Mouse (Mus musculus): ENCODE results near the gene Arsb. TPM values are rescaled to one million over a fixed set of nuclear protein-coding genes. Genes with fewer than 3 reads are reported as not detected.

Gene Arsb
- polyA plus RNA-seq, 1 experiment: 42.1 TPM

DNA sequence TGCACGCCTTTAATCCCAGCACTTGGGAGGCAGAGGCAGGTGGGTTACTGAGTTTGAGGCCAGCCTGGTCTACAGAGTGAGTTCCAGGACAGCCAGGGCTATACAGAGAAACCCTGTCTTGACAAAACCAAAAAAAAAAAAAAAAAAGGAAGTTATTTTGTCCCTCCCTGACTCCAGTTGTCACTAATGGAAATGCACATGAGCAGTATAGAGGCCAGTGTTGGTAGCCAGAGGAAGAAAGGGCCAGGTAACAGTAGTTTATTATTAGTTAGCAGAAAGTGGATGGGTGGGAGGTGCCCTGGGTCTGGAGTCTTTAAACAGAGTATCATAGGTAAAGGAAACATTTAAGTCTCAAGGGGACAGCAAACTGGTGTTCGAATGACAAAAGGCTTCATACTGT, 44.7 kb downstream of the Arsb start:
- Histone ChIP-seq H3K4me3 (ENCODE audit: insufficient read depth, low read length) (no peak overlapping the region), H3K4me1 (ENCODE audit: control insufficient read depth, insufficient read depth, low read length) (no peaks in the 10 kb centered on the region), H3K27ac (ENCODE audit: insufficient read depth, low read length) (no peak overlapping the region)
- TF ChIP-seq POLR2A (IDR thresholded peaks at IDR 0.05; ENCODE audit: low read depth, low read length) (no peak), CTCF (IDR thresholded peaks at IDR 0.05; ENCODE audit: borderline replicate concordance, insufficient read depth, low read length) (no peak)

DNA sequence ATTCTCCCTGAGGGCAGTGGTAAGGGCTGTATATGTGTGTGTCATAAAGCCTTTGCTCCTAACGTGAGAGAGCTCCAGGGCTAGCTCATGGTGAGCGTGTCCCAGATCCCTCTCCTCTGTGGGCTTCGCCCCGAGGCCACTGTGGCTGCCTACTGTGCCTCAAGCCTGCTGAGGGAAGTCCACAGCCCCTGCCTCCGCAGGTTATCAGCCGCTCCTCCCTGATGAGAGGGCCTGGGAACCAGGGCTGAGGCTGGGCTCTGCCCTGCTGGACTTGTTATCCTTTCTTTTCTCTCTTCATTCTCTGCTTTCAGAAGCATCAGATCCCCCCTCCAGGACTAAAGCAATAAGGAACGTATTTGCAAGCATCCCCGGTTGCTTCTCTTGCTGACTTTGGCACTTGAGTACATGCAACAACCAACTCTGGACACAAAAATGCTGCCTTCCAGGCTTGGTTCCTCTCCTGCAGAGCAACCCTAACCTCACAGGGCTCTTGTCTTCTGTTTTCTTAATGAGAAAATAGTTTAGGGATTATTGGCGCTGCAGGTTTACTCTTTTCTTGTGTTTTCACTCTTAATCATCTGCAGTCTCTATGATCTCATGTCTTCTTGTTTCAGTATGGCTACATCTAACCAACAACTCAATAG, 45.4 kb downstream of the Arsb start:
- peaks cover 2% of the 10 kb centered on the region; the same call in 1 of the 2 replicates for H3K4me1 ChIP-seq (ENCODE audit: control insufficient read depth, insufficient read depth, low read length)
- TF ChIP-seq POLR2A (IDR thresholded peaks at IDR 0.05; ENCODE audit: low read depth, low read length) (no peak), CTCF (IDR thresholded peaks at IDR 0.05; ENCODE audit: borderline replicate concordance, insufficient read depth, low read length) (no peak)
- H3K27ac ChIP-seq (ENCODE audit: insufficient read depth, low read length): no peak overlapping the region

DNA sequence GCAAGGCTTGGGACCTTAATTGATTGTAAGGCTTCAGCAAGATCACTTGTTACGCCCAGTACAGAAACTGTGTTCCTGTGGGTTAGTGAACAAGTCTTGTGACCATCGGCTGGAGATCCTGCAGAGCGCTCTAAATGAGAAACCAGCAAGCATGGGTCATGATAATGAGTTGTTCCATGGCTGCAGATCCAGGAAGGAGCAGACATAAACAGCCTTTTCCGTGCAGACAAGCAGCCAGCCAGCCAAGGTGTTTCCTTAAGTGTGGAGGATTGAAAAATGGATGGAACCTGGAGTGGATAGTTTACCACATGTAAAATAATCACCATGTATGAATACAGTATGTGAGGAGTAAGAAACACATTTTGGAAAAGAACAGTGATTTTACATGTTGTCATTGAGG, 48.7 kb downstream of the Arsb start:
- peaks cover 6% of the 10 kb centered on the region; the same call in 1 of the 2 replicates for H3K4me1 ChIP-seq (ENCODE audit: control insufficient read depth, insufficient read depth, low read length)
- no peak for TF ChIP-seq POLR2A (IDR thresholded peaks at IDR 0.05; ENCODE audit: low read depth, low read length)
- TF ChIP-seq CTCF (IDR thresholded peaks at IDR 0.05; ENCODE audit: borderline replicate concordance, insufficient read depth, low read length): no peak
- no peak overlapping the region for H3K4me3 ChIP-seq (ENCODE audit: insufficient read depth, low read length)
- no peak overlapping the region for H3K27ac ChIP-seq (ENCODE audit: insufficient read depth, low read length)

More for the DNA sequence above, 45.4 kb downstream of the Arsb start:
- H3K4me3 ChIP-seq (ENCODE audit: insufficient read depth, low read length): no peak overlapping the region

DNA sequence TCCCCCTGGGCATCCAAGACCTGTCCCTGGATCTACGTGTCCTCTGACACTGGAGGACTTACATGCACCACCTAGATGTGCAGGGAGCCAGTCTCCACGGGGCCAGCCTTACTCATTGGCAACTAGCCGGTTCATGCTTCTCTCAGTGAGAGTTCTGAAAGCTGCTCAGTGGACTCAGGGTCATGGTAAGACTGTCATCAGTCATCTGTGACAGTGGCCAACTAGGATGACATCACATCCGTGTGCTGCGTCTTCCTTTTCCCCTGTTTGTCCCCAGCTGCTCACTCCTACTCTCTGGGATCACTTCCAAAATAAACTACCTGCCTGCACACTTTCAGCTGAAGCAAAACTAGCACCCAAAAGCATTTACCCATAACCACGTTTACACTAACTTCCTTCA, 50.6 kb downstream of the Arsb start:
- TF ChIP-seq CTCF (IDR thresholded peaks at IDR 0.05; ENCODE audit: borderline replicate concordance, insufficient read depth, low read length) (no peak), POLR2A (IDR thresholded peaks at IDR 0.05; ENCODE audit: low read depth, low read length) (no peak)
- H3K27ac ChIP-seq (ENCODE audit: insufficient read depth, low read length): no peak overlapping the region
- H3K4me1 ChIP-seq (ENCODE audit: control insufficient read depth, insufficient read depth, low read length): peaks cover 6% of the 10 kb centered on the region; the same call in 1 of the 2 replicates
- H3K4me3 ChIP-seq (ENCODE audit: insufficient read depth, low read length): no peak overlapping the region

DNA sequence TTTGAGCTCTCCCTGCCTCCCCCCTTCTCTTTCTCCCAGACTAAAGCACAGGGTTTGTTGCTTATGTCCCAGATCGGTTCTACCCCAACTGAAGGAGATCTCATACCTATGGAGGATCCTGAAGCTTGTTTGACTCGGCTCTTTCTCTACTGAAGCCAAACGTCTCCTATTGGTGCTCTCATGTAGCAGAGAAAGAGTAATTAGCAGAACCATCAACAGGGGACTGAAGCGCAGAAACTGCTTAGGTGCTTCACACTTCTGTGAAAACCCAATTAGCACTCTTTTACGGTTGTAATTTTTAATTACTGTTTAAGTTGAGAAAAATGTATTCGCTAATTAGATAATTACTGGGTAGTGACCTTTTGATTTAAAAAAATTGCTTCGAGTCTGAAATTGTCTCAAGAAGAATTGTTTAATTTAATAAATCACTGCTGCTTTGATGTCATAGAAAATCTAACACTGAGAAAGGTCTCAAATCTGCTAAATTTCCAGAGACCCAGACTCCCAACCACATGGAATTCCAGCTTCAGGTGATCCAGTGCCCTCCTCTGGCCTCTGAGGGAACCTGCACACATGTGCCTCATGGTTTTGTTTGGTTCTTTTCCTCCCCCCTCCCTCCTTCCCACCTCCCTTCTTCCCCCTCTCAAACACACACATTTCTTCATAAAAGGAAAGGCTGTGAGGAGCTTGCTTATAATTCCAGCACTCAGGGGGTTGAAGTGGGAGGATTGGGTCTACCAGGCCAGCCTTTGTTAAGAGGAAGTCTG, 54.5 kb downstream of the Arsb start:
- Histone ChIP-seq H3K27ac (ENCODE audit: insufficient read depth, low read length) (no peak overlapping the region), H3K4me1 (ENCODE audit: control insufficient read depth, insufficient read depth, low read length) (peaks cover 6% of the 10 kb centered on the region; the same call in 1 of the 2 replicates), H3K4me3 (ENCODE audit: insufficient read depth, low read length) (no peak overlapping the region)
- TF ChIP-seq POLR2A (IDR thresholded peaks at IDR 0.05; ENCODE audit: low read depth, low read length) (no peak), CTCF (IDR thresholded peaks at IDR 0.05; ENCODE audit: borderline replicate concordance, insufficient read depth, low read length) (no peak)

DNA sequence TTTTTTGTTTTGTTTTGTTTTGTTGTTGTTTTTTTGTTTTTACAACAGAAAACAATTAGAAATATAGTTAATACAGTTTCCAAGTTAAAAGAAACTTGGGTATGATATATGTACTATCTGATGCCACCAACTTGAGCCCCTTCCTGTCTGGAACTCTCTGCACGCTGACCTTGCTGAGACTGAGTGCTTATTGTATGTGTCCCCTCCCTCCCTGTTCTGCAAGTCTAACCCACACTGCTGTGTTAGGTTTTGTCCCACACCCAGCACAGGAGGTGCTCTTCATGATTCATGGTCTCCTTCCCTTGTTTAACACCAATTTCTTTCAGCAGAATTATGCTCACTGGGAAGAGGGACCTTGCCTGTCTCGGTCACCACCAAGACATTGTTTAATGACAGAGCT, 56.3 kb downstream of the Arsb start:
- H3K4me3 ChIP-seq (ENCODE audit: insufficient read depth, low read length): no peak overlapping the region
- TF ChIP-seq CTCF (IDR thresholded peaks at IDR 0.05; ENCODE audit: borderline replicate concordance, insufficient read depth, low read length): no peak
- no peak for TF ChIP-seq POLR2A (IDR thresholded peaks at IDR 0.05; ENCODE audit: low read depth, low read length)
- H3K4me1 ChIP-seq (ENCODE audit: control insufficient read depth, insufficient read depth, low read length): no peaks in the 10 kb centered on the region
- no peak overlapping the region for H3K27ac ChIP-seq (ENCODE audit: insufficient read depth, low read length)

DNA sequence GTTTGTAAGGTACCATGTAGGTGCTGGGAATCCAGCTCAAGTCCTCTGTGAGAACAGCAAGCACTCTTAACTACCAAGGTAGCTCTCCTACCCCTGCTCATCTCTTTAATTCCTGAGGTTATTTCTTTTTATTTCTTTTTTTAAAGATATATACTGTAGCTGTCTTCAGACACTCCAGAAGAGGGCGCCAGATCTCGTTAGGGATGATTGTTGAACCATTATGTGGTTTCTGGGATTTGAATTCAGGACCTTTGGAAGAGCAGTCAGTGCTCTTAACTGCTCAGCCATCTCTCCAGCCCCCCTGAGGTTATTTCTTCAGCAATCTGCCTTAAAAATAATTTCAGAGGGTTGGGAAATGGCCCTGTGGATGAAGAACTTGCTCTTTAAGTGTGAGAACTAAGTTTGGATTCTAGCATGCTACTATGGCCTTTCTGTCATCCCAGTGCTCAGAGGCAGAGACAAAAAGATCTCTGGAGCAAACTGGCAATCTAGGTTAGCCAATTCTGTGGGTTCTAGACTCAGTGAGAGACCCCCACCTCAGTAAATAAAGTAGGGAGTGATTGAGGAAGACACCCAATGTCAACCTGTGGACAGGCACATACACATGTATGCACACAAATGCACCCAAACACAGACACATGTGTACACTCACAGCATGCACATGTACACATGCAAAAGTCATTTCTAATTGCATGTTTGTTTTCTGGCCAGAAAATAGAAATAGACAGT, 58.3 kb downstream of the Arsb start:
- TF ChIP-seq CTCF (IDR thresholded peaks at IDR 0.05; ENCODE audit: borderline replicate concordance, insufficient read depth, low read length) (no peak), POLR2A (IDR thresholded peaks at IDR 0.05; ENCODE audit: low read depth, low read length) (no peak)
- no peak overlapping the region for H3K27ac ChIP-seq (ENCODE audit: insufficient read depth, low read length)
- H3K4me1 ChIP-seq (ENCODE audit: control insufficient read depth, insufficient read depth, low read length): no peaks in the 10 kb centered on the region
- no peak overlapping the region for H3K4me3 ChIP-seq (ENCODE audit: insufficient read depth, low read length)

DNA sequence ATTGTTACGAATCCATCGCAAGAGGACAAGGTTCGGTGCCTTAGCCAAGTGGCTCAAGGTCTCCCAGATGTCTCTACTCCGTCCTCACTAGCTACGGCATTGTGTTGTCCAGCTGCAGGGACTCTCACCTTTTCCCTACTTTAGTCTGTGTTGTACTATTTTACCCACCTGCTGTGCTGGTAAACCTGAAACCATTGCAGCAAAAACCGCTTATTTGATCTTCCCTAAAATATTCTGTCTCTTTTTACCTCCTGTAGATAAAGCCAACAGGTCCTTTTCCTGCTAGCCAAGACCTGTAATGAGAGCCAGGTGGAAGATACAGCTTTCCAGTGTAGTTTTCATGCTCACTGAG, 58.8 kb downstream of the Arsb start:
- Histone ChIP-seq H3K27ac (ENCODE audit: insufficient read depth, low read length) (no peak overlapping the region), H3K4me3 (ENCODE audit: insufficient read depth, low read length) (no peak overlapping the region), H3K4me1 (ENCODE audit: control insufficient read depth, insufficient read depth, low read length) (no peaks in the 10 kb centered on the region)
- TF ChIP-seq POLR2A (IDR thresholded peaks at IDR 0.05; ENCODE audit: low read depth, low read length): no peak
- no peak for TF ChIP-seq CTCF (IDR thresholded peaks at IDR 0.05; ENCODE audit: borderline replicate concordance, insufficient read depth, low read length)

DNA sequence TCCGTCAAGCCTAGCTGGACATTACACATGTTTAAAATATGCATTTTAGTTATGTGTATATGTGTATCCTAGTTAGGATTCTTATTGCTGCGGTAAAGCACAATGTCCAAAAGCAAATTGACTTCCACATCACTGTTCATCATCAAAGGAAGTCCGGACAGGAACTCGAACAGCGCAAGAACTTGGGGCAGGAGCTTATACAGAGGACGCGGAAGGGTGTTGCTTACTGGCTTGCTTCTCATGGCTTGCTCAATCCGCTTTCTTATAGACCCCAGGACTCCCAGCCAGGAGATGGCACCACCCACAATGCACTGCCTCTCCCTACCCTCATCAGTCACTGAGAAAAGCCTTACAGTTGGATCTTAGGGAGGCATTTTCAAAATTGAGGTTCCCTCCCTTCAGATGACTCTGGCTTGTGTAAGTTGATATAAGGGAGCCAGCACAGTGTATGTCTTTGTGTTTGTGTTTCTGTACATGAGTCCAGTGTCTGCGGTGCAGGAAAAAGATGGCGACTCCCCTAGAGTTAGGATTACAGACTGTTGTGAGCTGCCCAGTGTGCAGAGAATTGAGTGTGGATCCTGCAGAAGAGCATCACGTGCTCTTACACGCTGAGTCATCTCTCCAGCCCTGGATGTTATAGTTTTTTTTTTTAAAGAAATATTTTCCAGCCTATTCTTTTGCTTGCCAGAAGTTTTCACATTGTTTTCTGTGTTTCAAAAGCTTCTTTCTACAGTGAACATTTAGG, 66.2 kb downstream of the Arsb start:
- H3K4me3 ChIP-seq (ENCODE audit: insufficient read depth, low read length): no peak overlapping the region
- peaks cover 13% of the 10 kb centered on the region for H3K4me1 ChIP-seq (ENCODE audit: control insufficient read depth, insufficient read depth, low read length)
- TF ChIP-seq CTCF (IDR thresholded peaks at IDR 0.05; ENCODE audit: borderline replicate concordance, insufficient read depth, low read length): no peak
- no peak for TF ChIP-seq POLR2A (IDR thresholded peaks at IDR 0.05; ENCODE audit: low read depth, low read length)
- peak overlapping the region; percentile 69 for H3K27ac ChIP-seq (ENCODE audit: insufficient read depth, low read length)
